Mouse (Mus musculus): ENCODE data around the gene Arid3c.

DNA sequence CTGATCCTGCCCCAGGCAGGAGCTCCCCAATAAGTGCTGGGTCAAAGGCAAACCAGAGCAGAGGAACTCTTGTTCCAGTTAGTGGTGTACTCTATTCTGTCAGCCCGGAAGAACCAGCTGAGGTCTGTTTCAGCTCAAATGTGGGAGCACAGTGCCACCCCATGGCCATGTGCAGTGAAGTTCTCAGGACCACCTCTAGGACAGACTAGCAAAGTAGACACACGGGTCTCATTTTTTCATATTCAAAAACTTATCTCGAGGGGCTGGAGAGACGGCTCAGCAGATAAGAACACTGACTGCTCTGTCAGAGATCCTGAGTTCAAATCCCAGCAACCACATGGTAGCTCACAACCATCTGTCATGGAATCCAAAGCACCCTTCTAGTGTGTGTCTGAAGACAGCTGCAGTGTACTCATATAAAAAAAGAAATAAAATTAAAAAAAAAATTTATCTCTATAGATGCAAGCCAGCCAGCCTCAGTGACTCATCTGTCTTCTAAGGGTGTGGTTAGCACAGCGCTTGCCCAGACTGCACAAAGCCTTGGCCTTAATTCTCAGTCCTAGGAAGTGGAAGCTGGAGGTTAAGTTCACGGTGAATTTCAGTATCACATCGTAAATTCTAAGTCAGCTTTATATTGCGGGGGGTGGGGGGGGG is 6.8 kb upstream of the Arid3c start:
- TF ChIP-seq CTCF (conservative IDR thresholded peaks at IDR 0.05; ENCODE audit: insufficient read depth, insufficient read length, low read depth, low read length): peak; percentile 96
- TF ChIP-seq POLR2A (IDR thresholded peaks at IDR 0.05; ENCODE audit: low read depth, low read length): no peak
